Mouse (Mus musculus) limb, embryonic 10.5 days (tissue): ENCODE data around the gene Vwa8. TPM values are rescaled to one million over a fixed set of nuclear protein-coding genes. Genes with fewer than 3 reads are reported as not detected.

Source experiments
- DNase-seq: peaks from one replicate; pipeline ENCODE4 v3.0.0-alpha.2; 2017; ENCODE audit warnings: low spot score
- H3K27ac ChIP-seq: fragments of 300-500 bp; sonication (generic); 2 replicates; pipeline ENCODE4 v1.5.1; 2016; ENCODE audit warnings: mild to moderate bottlenecking
- H3K27me3 ChIP-seq: fragments of 300-500 bp; sonication (generic); 2 replicates; pipeline ENCODE4 v1.6.1; 2016; ENCODE audit warnings: low read depth, mild to moderate bottlenecking; ENCODE audit not compliant: poor library complexity, severe bottlenecking
- H3K36me3 ChIP-seq: fragments of 300-500 bp; sonication (generic); 2 replicates; pipeline ENCODE4 v1.6.1; 2016; ENCODE audit warnings: mild to moderate bottlenecking, moderate library complexity
- H3K4me1 ChIP-seq: fragments of 300-500 bp; sonication (generic); 2 replicates; pipeline ENCODE4 v1.6.1; 2016
- H3K4me3 ChIP-seq: fragments of 300-500 bp; sonication (generic); 2 replicates; pipeline ENCODE4 v1.5.1; 2016; ENCODE audit warnings: mild to moderate bottlenecking, moderate library complexity
- H3K9me3 ChIP-seq: fragments of 300-500 bp; sonication (generic); replicated peaks from 2 replicates; pipeline ENCODE4 v1.6.1; 2016; ENCODE audit warnings: mild to moderate bottlenecking
- WGBS: fragments of 180-500 bp; shearing (Covaris S2); methylation state at CpG from one replicate; pipeline ENCODE4 v1.1.7; 2016; 5-methylcytosine and 5-hydroxymethylcytosine counted together
- polyA plus RNA-seq: library from polyadenylated mRNA; unstranded; fragments of >200 nt; fragmentation: Nextera tagmentation; extraction: Ambion mirVana; gene quantifications from 2 replicates; pipeline ENCODE4 v1.2.1, GENCODE M21; 2016

Vwa8 gene
- polyA plus RNA-seq, 1 experiment from 2014 or later = 8.3 TPM

- 83% methylated on average over 9 of the region's 9 CpGs for WGBS
- H3K36me3 ChIP-seq = no peaks in the 10 kb centered on the region
- no peaks in the 10 kb centered on the region for H3K9me3 ChIP-seq
- no peak overlapping the region for H3K4me3 ChIP-seq
- H3K27ac ChIP-seq = peak overlapping the region; percentile 38; the same call in 1 of the 2 replicates
- DNase-seq = no peak
- no peaks in the 10 kb centered on the region for H3K27me3 ChIP-seq
- peaks cover 23% of the 10 kb centered on the region for H3K4me1 ChIP-seq
Measured at GRCm38 (mm10) chr14:79200133-79200891, 351.5 kb downstream of the Vwa8 start.

GRCm38 (mm10) chr14:79200892-79201285, 352.0 kb downstream of the Vwa8 start:
- Histone ChIP-seq H3K4me1 (peaks cover 23% of the 10 kb centered on the region), H3K27ac (0 out of 2 replicates have a peak overlapping the region, but pooled peaks have one; percentile 30)
- DNase-seq = no peak

GRCm38 (mm10) chr14:79202722-79203362, 354.0 kb downstream of the Vwa8 start:
- peaks cover 27% of the 10 kb centered on the region for H3K4me1 ChIP-seq
- H3K36me3 ChIP-seq = no peaks in the 10 kb centered on the region
- DNase-seq = no peak
- no peak overlapping the region for H3K4me3 ChIP-seq
- H3K27ac ChIP-seq = peak overlapping the region; percentile 75
- no peaks in the 10 kb centered on the region for H3K9me3 ChIP-seq
- no peaks in the 10 kb centered on the region for H3K27me3 ChIP-seq
- WGBS = 71% methylated on average over 4 of the region's 4 CpGs

More at GRCm38 (mm10) chr14:79200892-79201285, 352.0 kb downstream of the Vwa8 start:
- H3K9me3 ChIP-seq = no peaks in the 10 kb centered on the region
- H3K36me3 ChIP-seq = no peaks in the 10 kb centered on the region
- no peak overlapping the region for H3K4me3 ChIP-seq
- 89% methylated on average over 9 of the region's 9 CpGs for WGBS
- no peaks in the 10 kb centered on the region for H3K27me3 ChIP-seq

- H3K9me3 ChIP-seq = no peaks in the 10 kb centered on the region
- 33% methylated on average over 12 of the region's 12 CpGs for WGBS
- no peaks in the 10 kb centered on the region for H3K36me3 ChIP-seq
- H3K4me3 ChIP-seq = no peak overlapping the region
- H3K27ac ChIP-seq = peak overlapping the region; percentile 77
- H3K4me1 ChIP-seq = peaks cover 27% of the 10 kb centered on the region
- peak; percentile 54 for DNase-seq
- no peaks in the 10 kb centered on the region for H3K27me3 ChIP-seq
Measured at GRCm38 (mm10) chr14:79203496-79204158, 354.8 kb downstream of the Vwa8 start.

- Histone ChIP-seq H3K4me3 (no peak overlapping the region), H3K27me3 (no peaks in the 10 kb centered on the region), H3K9me3 (no peaks in the 10 kb centered on the region), H3K4me1 (peaks cover 25% of the 10 kb centered on the region), H3K36me3 (no peaks in the 10 kb centered on the region), H3K27ac (peak overlapping the region; percentile 77)
- WGBS = 92% methylated on average over 7 of the region's 7 CpGs
- no peak for DNase-seq
Measured at GRCm38 (mm10) chr14:79204866-79205265, 356.0 kb downstream of the Vwa8 start.

- Histone ChIP-seq H3K4me1 (peaks cover 23% of the 10 kb centered on the region), H3K36me3 (no peaks in the 10 kb centered on the region), H3K9me3 (no peaks in the 10 kb centered on the region), H3K27me3 (no peaks in the 10 kb centered on the region), H3K27ac (peak overlapping the region; percentile 57), H3K4me3 (no peak overlapping the region)
- DNase-seq = no peak
- 69% methylated on average over 11 of the region's 11 CpGs for WGBS
Measured at GRCm38 (mm10) chr14:79206210-79206609, 357.4 kb downstream of the Vwa8 start.

GRCm38 (mm10) chr14:79208468-79208867, 359.6 kb downstream of the Vwa8 start:
- Histone ChIP-seq H3K27ac (no peak overlapping the region), H3K4me1 (peaks cover 15% of the 10 kb centered on the region), H3K9me3 (no peaks in the 10 kb centered on the region), H3K36me3 (no peaks in the 10 kb centered on the region), H3K27me3 (no peaks in the 10 kb centered on the region), H3K4me3 (no peak overlapping the region)
- DNase-seq = no peak

- Histone ChIP-seq H3K27ac (no peak overlapping the region), H3K4me3 (no peak overlapping the region), H3K9me3 (no peaks in the 10 kb centered on the region), H3K36me3 (no peaks in the 10 kb centered on the region), H3K27me3 (no peaks in the 10 kb centered on the region), H3K4me1 (0 out of 2 replicates have a peak, but pooled peaks cover 4% of the 10 kb centered on the region)
- WGBS = 84% methylated on average over 3 of the region's 3 CpGs
- no peak for DNase-seq
Measured at GRCm38 (mm10) chr14:79209813-79210212, 361.0 kb downstream of the Vwa8 start.

- Histone ChIP-seq H3K27me3 (no peaks in the 10 kb centered on the region), H3K4me1 (no peaks in the 10 kb centered on the region), H3K9me3 (no peaks in the 10 kb centered on the region), H3K4me3 (no peak overlapping the region), H3K27ac (no peak overlapping the region), H3K36me3 (no peaks in the 10 kb centered on the region)
- no peak for DNase-seq
- WGBS = 85% methylated on average over 11 of the region's 11 CpGs
Measured at GRCm38 (mm10) chr14:79212380-79212991, 363.6 kb downstream of the Vwa8 start.

GRCm38 (mm10) chr14:79214129-79214528, 365.3 kb downstream of the Vwa8 start:
- H3K36me3 ChIP-seq = no peaks in the 10 kb centered on the region
- no peak overlapping the region for H3K4me3 ChIP-seq
- DNase-seq = no peak
- no peaks in the 10 kb centered on the region for H3K27me3 ChIP-seq
- H3K4me1 ChIP-seq = no peaks in the 10 kb centered on the region
- no peak overlapping the region for H3K27ac ChIP-seq
- no peaks in the 10 kb centered on the region for H3K9me3 ChIP-seq
- 92% methylated on average over 6 of the region's 6 CpGs for WGBS

- WGBS = 91% methylated on average over 8 of the region's 8 CpGs
- H3K36me3 ChIP-seq = no peaks in the 10 kb centered on the region
- no peaks in the 10 kb centered on the region for H3K9me3 ChIP-seq
- H3K27me3 ChIP-seq = no peaks in the 10 kb centered on the region
- no peaks in the 10 kb centered on the region for H3K4me1 ChIP-seq
- DNase-seq = no peak
- H3K27ac ChIP-seq = no peak overlapping the region
- no peak overlapping the region for H3K4me3 ChIP-seq
Measured at GRCm38 (mm10) chr14:79214660-79215249, 365.9 kb downstream of the Vwa8 start.

- WGBS = 76% methylated on average over 2 of the region's 2 CpGs
- no peak overlapping the region for H3K4me3 ChIP-seq
- no peaks in the 10 kb centered on the region for H3K27me3 ChIP-seq
- H3K36me3 ChIP-seq = no peaks in the 10 kb centered on the region
- no peaks in the 10 kb centered on the region for H3K4me1 ChIP-seq
- no peak overlapping the region for H3K27ac ChIP-seq
- no peaks in the 10 kb centered on the region for H3K9me3 ChIP-seq
- no peak for DNase-seq
Measured at GRCm38 (mm10) chr14:79216366-79216765, 367.5 kb downstream of the Vwa8 start.
